Mouse (Mus musculus) thymus, postnatal 25 days (tissue): Measurements from ENCODE around the gene Prss40.
"Not testable (repeated sequence)": the region's sequence is repeated elsewhere in the genome, so short reads cannot be mapped to it uniquely, and the experiment has no call there.

Experiments used
- DNase-seq: peaks from one replicate; pipeline ENCODE4 v3.0.0; 2022

Gene Prss40

GRCm38 (mm10) chr1:34535043-34535698, 25.6 kb downstream of the Prss40 start, which contains the start of gene Cfc1:
Gene Cfc1 (plus strand): TSS chr1:34535648.
- DNase-seq = not testable (repeated sequence)

- not testable (repeated sequence) for DNase-seq
Observed at GRCm38 (mm10) chr1:34534574-34534973, 26.2 kb downstream of the Prss40 start.

- no peak for DNase-seq
Observed at GRCm38 (mm10) chr1:34523647-34524046, 37.1 kb downstream of the Prss40 start.

GRCm38 (mm10) chr1:34522850-34523244, 37.9 kb downstream of the Prss40 start:
- DNase-seq = no peak

- DNase-seq = no peak
Observed at GRCm38 (mm10) chr1:34522205-34522849, 38.4 kb downstream of the Prss40 start.

GRCm38 (mm10) chr1:34518259-34518658, 42.5 kb downstream of the Prss40 start:
- DNase-seq = no peak

- DNase-seq = not testable (repeated sequence)
Observed at GRCm38 (mm10) chr1:34517797-34518196, 42.9 kb downstream of the Prss40 start.

GRCm38 (mm10) chr1:34517297-34517696, 43.4 kb downstream of the Prss40 start:
- not testable (repeated sequence) for DNase-seq

GRCm38 (mm10) chr1:34516595-34516994, 44.1 kb downstream of the Prss40 start:
- no peak for DNase-seq

GRCm38 (mm10) chr1:34513068-34513467, 47.7 kb downstream of the Prss40 start:
- no peak for DNase-seq

- peak; percentile 58 for DNase-seq
Observed at GRCm38 (mm10) chr1:34511027-34511426, 49.7 kb downstream of the Prss40 start.

GRCm38 (mm10) chr1:34510575-34510981, 50.2 kb downstream of the Prss40 start:
- DNase-seq = peak; percentile 50

- no peak for DNase-seq
Observed at GRCm38 (mm10) chr1:34507986-34508385, 52.8 kb downstream of the Prss40 start.

GRCm38 (mm10) chr1:34505970-34506551, 54.7 kb downstream of the Prss40 start:
- DNase-seq = no peak

GRCm38 (mm10) chr1:34505307-34505706, 55.4 kb downstream of the Prss40 start:
- no peak for DNase-seq

GRCm38 (mm10) chr1:34502991-34503390, 57.8 kb downstream of the Prss40 start:
- no peak for DNase-seq
